Mouse (Mus musculus) myocyte (in vitro differentiated cells): Measurements from ENCODE around the gene Lrrc8a. TPM values are rescaled to one million over a fixed set of nuclear protein-coding genes. Genes with fewer than 3 reads are reported as not detected.
A peak's percentile ranks its signal among the peaks of the same experiment; 100 is the strongest.

Experiments used
- H3K27me3 ChIP-seq: one replicate; pipeline ENCODE4 v1.6.1; 2011; ENCODE audit not compliant: control insufficient read depth, insufficient read depth, insufficient read length
- H3K36me3 ChIP-seq: one replicate; pipeline ENCODE4 v1.6.1; 2011; ENCODE audit not compliant: control insufficient read depth, insufficient read depth
- H3K4me2 ChIP-seq: one replicate; pipeline ENCODE4 v1.6.1; 2011; ENCODE audit warnings: low read depth, control low read depth
- H3K4me3 ChIP-seq: one replicate; pipeline ENCODE4 v1.5.1; 2011; ENCODE audit warnings: mild to moderate bottlenecking, control low read depth, moderate library complexity
- H3K79me2 ChIP-seq: one replicate; pipeline ENCODE4 v1.6.1; 2011; ENCODE audit not compliant: control insufficient read depth, insufficient read depth
- H3ac ChIP-seq: one replicate; pipeline ENCODE4 v1.6.1; 2011; ENCODE audit not compliant: control insufficient read depth, insufficient read length
- CEBPB ChIP-seq: IDR thresholded peaks from 2 replicates; pipeline ENCODE4 v1.6.1; 2011; ENCODE audit warnings: mild to moderate bottlenecking, moderate library complexity; ENCODE audit not compliant: poor library complexity, insufficient read depth, severe bottlenecking
- E2F4 ChIP-seq: IDR thresholded peaks from one replicate; pipeline ENCODE4 v1.6.1; 2011; ENCODE audit warnings: mild to moderate bottlenecking, control low read depth, moderate library complexity; ENCODE audit not compliant: insufficient read depth
- MAX ChIP-seq: IDR thresholded peaks from one replicate; pipeline ENCODE4 v1.6.1; 2011; ENCODE audit warnings: low read depth, mild to moderate bottlenecking, control low read depth
- MYOD1 ChIP-seq, 3 experiments: IDR thresholded peaks; one replicate each; pipeline ENCODE4 v1.6.1; 2011; ENCODE audit warnings: control low read depth in 2 of 3, low read depth in 2 of 3, mild to moderate bottlenecking in 2 of 3, moderate library complexity in 1 of 3; ENCODE audit not compliant: insufficient read length in 2 of 3, control insufficient read depth in 1 of 3
- MYOG ChIP-seq, 3 experiments: IDR thresholded peaks; one replicate each; pipeline ENCODE4 v1.6.1; 2011; ENCODE audit warnings: control low read depth in 2 of 3, low read depth in 2 of 3, mild to moderate bottlenecking in 2 of 3; ENCODE audit not compliant: insufficient read length in 2 of 3, control insufficient read depth in 1 of 3, insufficient read depth in 1 of 3
- POLR2A ChIP-seq: IDR thresholded peaks from one replicate; pipeline ENCODE4 v1.6.1; 2011; ENCODE audit warnings: low read depth, mild to moderate bottlenecking, control low read depth, moderate library complexity; ENCODE audit not compliant: insufficient read length
- POLR2AphosphoS2 ChIP-seq: IDR thresholded peaks from one replicate; pipeline ENCODE4 v1.6.1; 2011; ENCODE audit warnings: low read depth, control low read depth; ENCODE audit not compliant: insufficient read length
- REST ChIP-seq: IDR thresholded peaks from one replicate; pipeline ENCODE4 v1.6.1; 2011; ENCODE audit warnings: mild to moderate bottlenecking, control low read depth, moderate library complexity; ENCODE audit not compliant: insufficient read depth, insufficient read length
- SRF ChIP-seq: IDR thresholded peaks from one replicate; pipeline ENCODE4 v1.6.1; 2011; ENCODE audit warnings: low read depth; ENCODE audit not compliant: control insufficient read depth, insufficient read length
- TCF12 ChIP-seq: IDR thresholded peaks from one replicate; pipeline ENCODE4 v1.6.1; 2011; ENCODE audit warnings: mild to moderate bottlenecking, control low read depth; ENCODE audit not compliant: poor library complexity, insufficient read depth, severe bottlenecking
- TCF3 ChIP-seq: IDR thresholded peaks from one replicate; pipeline ENCODE4 v1.6.1; 2011; ENCODE audit warnings: low read depth, control low read depth; ENCODE audit not compliant: insufficient read length
- USF1 ChIP-seq: IDR thresholded peaks from one replicate; pipeline ENCODE4 v1.6.1; 2011; ENCODE audit warnings: low read depth, mild to moderate bottlenecking, control low read depth, moderate library complexity
- polyA plus RNA-seq: library from polyadenylated mRNA; unstranded; fragments of >200 nt; fragmentation: generic; extraction: Trizol; gene quantifications from one replicate; pipeline ENCODE4 v1.2.1, GENCODE M21; 2012; ENCODE audit warnings: missing spikeins

Lrrc8a gene
- polyA plus RNA-seq, 1 experiment = 22.6 TPM

DNA sequence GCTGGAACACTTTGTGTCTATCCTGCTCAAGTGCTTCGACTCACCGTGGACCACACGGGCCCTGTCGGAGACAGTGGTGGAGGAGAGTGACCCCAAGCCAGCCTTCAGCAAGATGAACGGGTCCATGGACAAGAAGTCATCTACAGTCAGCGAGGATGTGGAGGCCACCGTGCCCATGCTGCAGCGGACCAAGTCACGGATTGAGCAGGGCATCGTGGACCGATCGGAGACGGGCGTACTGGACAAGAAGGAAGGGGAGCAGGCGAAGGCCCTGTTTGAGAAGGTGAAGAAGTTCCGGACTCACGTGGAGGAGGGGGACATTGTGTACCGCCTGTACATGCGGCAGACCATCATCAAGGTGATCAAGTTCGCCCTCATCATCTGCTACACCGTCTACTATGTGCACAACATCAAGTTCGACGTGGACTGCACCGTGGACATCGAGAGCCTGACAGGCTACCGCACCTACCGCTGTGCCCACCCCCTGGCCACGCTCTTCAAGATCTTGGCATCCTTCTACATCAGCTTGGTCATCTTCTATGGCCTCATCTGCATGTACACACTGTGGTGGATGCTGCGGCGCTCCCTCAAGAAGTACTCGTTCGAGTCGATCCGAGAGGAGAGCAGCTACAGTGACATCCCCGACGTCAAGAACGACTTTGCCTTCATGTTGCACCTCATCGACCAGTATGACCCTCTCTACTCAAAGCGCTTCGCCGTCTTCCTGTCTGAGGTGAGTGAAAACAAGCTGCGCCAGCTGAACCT lies 18.3 kb downstream of the Lrrc8a start:
- Histone ChIP-seq H3K27me3 (no peaks in the 10 kb centered on the region), H3K79me2 (peaks cover 56% of the 10 kb centered on the region), H3K4me3 (no peak overlapping the region), H3K4me2 (no peak overlapping the region), H3K36me3 (peaks cover 35% of the 10 kb centered on the region), H3ac (no peak overlapping the region)
- TF ChIP-seq REST (no peak), SRF (no peak), E2F4 (no peak), TCF3 (no peak), MAX (no peak), MYOD1 (IDR thresholded peaks at IDR 0.05; ENCODE audit: control insufficient read depth in 1 of 3, insufficient read length in 2 of 3, low read depth in 2 of 3) (no peak), POLR2AphosphoS2 (no peak), USF1 (no peak), CEBPB (no peak), MYOG (IDR thresholded peaks at IDR 0.05; ENCODE audit: control insufficient read depth in 1 of 3, insufficient read depth in 1 of 3, insufficient read length in 2 of 3, low read depth in 2 of 3) (no peak), POLR2A (no peak), TCF12 (no peak)

DNA sequence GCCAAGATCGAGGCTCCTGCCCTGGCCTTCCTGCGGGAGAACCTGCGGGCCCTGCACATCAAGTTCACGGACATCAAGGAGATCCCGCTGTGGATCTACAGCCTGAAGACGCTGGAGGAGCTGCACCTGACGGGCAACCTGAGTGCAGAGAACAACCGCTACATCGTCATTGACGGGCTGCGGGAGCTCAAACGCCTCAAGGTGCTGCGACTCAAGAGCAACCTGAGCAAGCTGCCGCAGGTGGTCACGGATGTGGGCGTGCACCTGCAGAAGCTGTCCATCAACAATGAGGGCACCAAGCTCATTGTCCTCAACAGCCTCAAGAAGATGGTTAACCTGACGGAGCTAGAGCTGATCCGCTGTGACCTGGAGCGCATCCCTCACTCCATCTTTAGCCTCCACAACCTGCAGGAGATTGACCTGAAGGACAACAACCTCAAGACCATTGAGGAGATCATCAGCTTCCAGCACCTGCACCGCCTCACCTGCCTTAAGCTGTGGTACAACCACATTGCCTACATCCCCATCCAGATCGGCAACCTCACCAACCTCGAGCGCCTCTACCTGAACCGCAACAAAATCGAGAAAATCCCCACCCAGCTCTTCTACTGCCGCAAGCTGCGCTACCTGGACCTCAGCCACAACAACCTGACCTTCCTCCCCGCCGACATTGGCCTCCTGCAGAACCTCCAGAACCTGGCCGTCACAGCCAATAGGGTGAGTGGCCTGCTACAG lies 19.3 kb downstream of the Lrrc8a start:
- Histone ChIP-seq H3K4me3 (no peak overlapping the region), H3K79me2 (peaks cover 62% of the 10 kb centered on the region), H3ac (no peak overlapping the region), H3K4me2 (no peak overlapping the region), H3K27me3 (no peaks in the 10 kb centered on the region), H3K36me3 (peaks cover 43% of the 10 kb centered on the region)
- TF ChIP-seq POLR2AphosphoS2 (no peak), POLR2A (no peak), CEBPB (no peak), MAX (no peak), REST (no peak), MYOD1 (IDR thresholded peaks at IDR 0.05; ENCODE audit: control insufficient read depth in 1 of 3, insufficient read length in 2 of 3, low read depth in 2 of 3) (no peak)

DNA sequence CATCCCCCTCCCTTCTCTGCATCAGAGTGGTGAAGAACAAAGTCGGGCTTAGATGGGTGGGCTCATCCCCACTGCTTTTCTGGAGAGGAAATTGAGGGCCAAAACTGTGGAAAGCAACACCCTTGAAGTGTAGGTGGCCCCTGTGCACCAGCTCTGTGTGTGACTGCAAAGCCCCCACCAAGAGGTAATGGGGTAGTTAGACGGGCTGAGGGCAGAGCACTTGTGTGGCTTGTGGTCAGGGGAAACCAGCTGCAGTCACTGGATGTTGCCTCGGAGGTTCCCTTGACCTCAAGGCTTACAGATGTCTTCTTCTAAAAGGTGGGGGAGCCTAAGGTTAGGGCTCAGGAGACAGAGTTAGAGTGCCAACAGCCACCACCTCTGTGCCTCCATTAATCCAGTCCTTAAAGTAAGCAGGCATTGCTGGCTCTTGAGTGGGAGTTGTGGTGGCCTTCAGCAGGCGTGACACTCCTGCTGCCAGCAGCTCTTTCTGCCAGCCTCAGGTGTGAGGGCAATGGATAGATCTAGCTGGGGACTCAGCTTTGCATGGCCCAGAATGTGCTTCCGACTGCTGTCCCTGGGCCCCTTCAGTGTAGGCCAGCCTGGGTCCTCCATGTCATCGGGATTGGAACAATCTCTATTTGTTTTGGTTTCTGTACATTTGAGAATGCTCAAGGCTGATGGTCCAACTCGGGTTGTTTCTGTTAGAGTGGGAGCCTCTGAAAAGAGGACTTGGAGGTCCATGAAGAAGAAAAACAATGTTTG lies 20.4 kb downstream of the Lrrc8a start:
- H3K4me2 ChIP-seq = peak overlapping the region; percentile 93
- no peaks in the 10 kb centered on the region for H3K27me3 ChIP-seq
- no peak overlapping the region for H3K4me3 ChIP-seq
- TF ChIP-seq TCF12 (no peak), E2F4 (no peak), REST (no peak), CEBPB (no peak), MYOG (IDR thresholded peaks at IDR 0.05; ENCODE audit: control insufficient read depth in 1 of 3, insufficient read depth in 1 of 3, insufficient read length in 2 of 3, low read depth in 2 of 3) (peak in 1 of 3 experiments; percentile 65), POLR2AphosphoS2 (no peak), TCF3 (no peak), MYOD1 (IDR thresholded peaks at IDR 0.05; ENCODE audit: control insufficient read depth in 1 of 3, insufficient read length in 2 of 3, low read depth in 2 of 3) (peak in 1 of 3 experiments; percentile 62), SRF (no peak), USF1 (no peak), MAX (no peak), POLR2A (no peak)
- peaks cover 50% of the 10 kb centered on the region for H3K36me3 ChIP-seq
- H3K79me2 ChIP-seq = peaks cover 53% of the 10 kb centered on the region
- no peak overlapping the region for H3ac ChIP-seq

DNA sequence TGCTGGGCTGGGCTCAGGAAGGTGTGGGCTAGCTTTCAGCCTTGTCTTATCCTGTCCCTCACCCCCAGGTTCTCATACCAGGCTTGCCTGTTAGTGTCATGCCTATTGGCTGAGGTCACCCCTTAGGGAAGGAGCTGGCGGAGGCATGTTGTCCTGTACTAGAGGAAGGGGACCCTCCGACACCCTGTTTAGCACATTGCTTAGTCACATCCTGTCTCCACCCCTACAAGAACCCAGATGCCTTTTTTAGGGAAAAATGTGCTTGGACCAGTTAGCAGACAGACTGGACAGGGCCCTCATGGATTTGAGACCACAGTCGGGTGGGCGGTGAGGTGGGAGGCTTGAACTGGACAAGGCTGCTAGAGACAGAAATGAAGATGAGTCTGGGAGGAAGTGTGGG lies 21.1 kb downstream of the Lrrc8a start:
- Histone ChIP-seq H3ac (no peak overlapping the region), H3K4me2 (peak overlapping the region; percentile 93), H3K36me3 (peaks cover 51% of the 10 kb centered on the region), H3K4me3 (peak overlapping the region; percentile 25), H3K79me2 (peaks cover 45% of the 10 kb centered on the region), H3K27me3 (no peaks in the 10 kb centered on the region)
- TF ChIP-seq POLR2A = peak; percentile 27
- no peak for TF ChIP-seq MYOD1 (IDR thresholded peaks at IDR 0.05; ENCODE audit: control insufficient read depth in 1 of 3, insufficient read length in 2 of 3, low read depth in 2 of 3)
- peak; percentile 83 for TF ChIP-seq SRF
- no peak for TF ChIP-seq TCF12
- TF ChIP-seq CEBPB = no peak
- no peak for TF ChIP-seq MYOG (IDR thresholded peaks at IDR 0.05; ENCODE audit: control insufficient read depth in 1 of 3, insufficient read depth in 1 of 3, insufficient read length in 2 of 3, low read depth in 2 of 3)
- no peak for TF ChIP-seq MAX
- TF ChIP-seq POLR2AphosphoS2 = no peak
- TF ChIP-seq TCF3 = no peak
